Mouse (Mus musculus) kidney, postnatal 4 days (tissue): Measurements from ENCODE around the gene Dcpp1.

Source experiments
- DNase-seq, 2 experiments: peaks; one replicate each; pipeline ENCODE4 v3.0.0; 2021; ENCODE audit warnings: mixed read lengths in 2 of 2

The Dcpp1 gene

GRCm38 (mm10) chr17:23931157-23931556 lies 50.5 kb downstream of the Dcpp1 start:
- no peak for DNase-seq
